Mouse (Mus musculus): ENCODE measurements at regions not wholly inside any gene's neighbourhood (a gene's known extent, or its start where the extent isn't known, plus 50 kb on each side); places are given as distances from the start of the nearest gene placed in this dataset.

GRCm38 (mm10) chr1:83727215-83727614 is 319.2 kb upstream of the Sphkap start:
- CTCF ChIA-PET = no interaction called here

- CTCF ChIA-PET = no interaction called here
Measured at GRCm38 (mm10) chr1:83723096-83723495, 315.1 kb upstream of the Sphkap start.

GRCm38 (mm10) chr1:83720166-83720565 is 312.2 kb upstream of the Sphkap start:
- CTCF ChIA-PET = no interaction called here

- CTCF ChIA-PET = no interaction called here
Measured at GRCm38 (mm10) chr1:83717056-83717455, 309.1 kb upstream of the Sphkap start.

GRCm38 (mm10) chr1:83701696-83702404 is 293.9 kb upstream of the Sphkap start:
- CTCF ChIA-PET = no interaction called here

GRCm38 (mm10) chr1:83697422-83697821 is 289.4 kb upstream of the Sphkap start:
- CTCF ChIA-PET = no interaction called here

GRCm38 (mm10) chr1:83685221-83685620 is 277.2 kb upstream of the Sphkap start:
- CTCF ChIA-PET = no interaction called here

- CTCF ChIA-PET = no interaction called here
Measured at GRCm38 (mm10) chr1:83665326-83665725, 257.3 kb upstream of the Sphkap start.

GRCm38 (mm10) chr1:83661808-83662802 is 254.1 kb upstream of the Sphkap start:
- CTCF ChIA-PET = no interaction called here

- CTCF ChIA-PET = no interaction called here
Measured at GRCm38 (mm10) chr1:83653661-83654060, 245.7 kb upstream of the Sphkap start.

- CTCF ChIA-PET = no interaction called here
Measured at GRCm38 (mm10) chr1:83645606-83646005, 237.6 kb upstream of the Sphkap start.

GRCm38 (mm10) chr1:83642656-83643055 is 234.7 kb upstream of the Sphkap start:
- CTCF ChIA-PET = interaction anchor here (0.7 kb wide), 1 partner anchor 676 kb away, joined by 3 read pairs; no protein-coding TSS in a partner anchor

GRCm38 (mm10) chr1:83636051-83636450 is 228.1 kb upstream of the Sphkap start:
- CTCF ChIA-PET = no interaction called here

- CTCF ChIA-PET = no interaction called here
Measured at GRCm38 (mm10) chr1:83631798-83632197, 223.8 kb upstream of the Sphkap start.

- CTCF ChIA-PET = no interaction called here
Measured at GRCm38 (mm10) chr1:83631394-83631793, 223.4 kb upstream of the Sphkap start.

GRCm38 (mm10) chr1:83587258-83587657 is 179.3 kb upstream of the Sphkap start:
- CTCF ChIA-PET = no interaction called here

GRCm38 (mm10) chr1:83583041-83583440 is 175.0 kb upstream of the Sphkap start:
- CTCF ChIA-PET = no interaction called here

GRCm38 (mm10) chr1:83569991-83570390 is 162.0 kb upstream of the Sphkap start:
- CTCF ChIA-PET = no interaction called here

- CTCF ChIA-PET = no interaction called here
Measured at GRCm38 (mm10) chr1:83568746-83569145, 160.7 kb upstream of the Sphkap start.

- CTCF ChIA-PET = no interaction called here
Measured at GRCm38 (mm10) chr1:83551617-83552016, 143.6 kb upstream of the Sphkap start.

- CTCF ChIA-PET = no interaction called here
Measured at GRCm38 (mm10) chr1:83535461-83535860, 127.5 kb upstream of the Sphkap start.

- CTCF ChIA-PET = no interaction called here
Measured at GRCm38 (mm10) chr1:83527803-83528202, 119.8 kb upstream of the Sphkap start.

GRCm38 (mm10) chr1:83509356-83509755 is 101.4 kb upstream of the Sphkap start:
- CTCF ChIA-PET = no interaction called here

All from spleen, embryonic (tissue).